Mouse (Mus musculus): Measurements from ENCODE around the gene Plk5. TPM values are rescaled to one million over a fixed set of nuclear protein-coding genes. Genes with fewer than 3 reads are reported as not detected.

Gene Plk5
- total RNA-seq (2015): not detected in 2 replicates
- not detected in 2 replicates for total RNA-seq (2017)

DNA sequence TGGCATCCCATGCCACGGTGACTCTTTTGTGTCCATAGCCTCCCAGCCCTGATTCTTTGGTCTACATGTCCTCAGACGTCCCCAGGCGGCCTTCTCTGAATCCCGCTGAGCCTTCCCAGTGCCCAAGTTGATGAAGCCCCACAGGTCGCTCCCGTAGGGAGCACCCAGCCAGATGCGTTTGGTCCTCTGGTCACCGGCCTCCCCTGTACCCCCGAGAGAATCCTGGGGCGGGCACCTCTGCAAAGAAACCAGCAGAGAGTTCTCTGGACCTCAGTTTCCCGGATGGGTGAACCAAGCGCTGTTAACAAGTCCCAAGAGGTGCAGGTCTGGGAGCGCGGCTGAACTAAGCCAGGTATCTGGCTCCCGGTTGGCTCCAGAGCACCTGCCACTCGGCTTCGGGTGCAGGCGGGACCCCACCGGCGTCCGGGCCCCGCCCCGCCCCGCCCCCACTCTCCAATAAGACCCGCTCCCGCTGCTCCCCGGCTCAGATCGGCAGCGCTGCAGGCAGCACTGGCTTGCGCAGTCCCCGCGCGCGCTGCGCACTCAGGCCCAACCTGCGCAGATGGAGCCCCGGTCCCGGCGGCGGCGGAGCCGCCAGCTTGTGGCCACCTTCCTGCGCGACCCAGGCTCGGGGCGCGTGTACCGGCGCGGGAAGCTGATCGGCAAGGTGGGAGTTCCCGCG is at the start of gene Plk5:
Plk5 (plus strand) TSS at position 459 of the 682 bp plus-strand sequence.
- ATAC-seq (replicated peaks; ENCODE audit: poor library complexity): no peak

DNA sequence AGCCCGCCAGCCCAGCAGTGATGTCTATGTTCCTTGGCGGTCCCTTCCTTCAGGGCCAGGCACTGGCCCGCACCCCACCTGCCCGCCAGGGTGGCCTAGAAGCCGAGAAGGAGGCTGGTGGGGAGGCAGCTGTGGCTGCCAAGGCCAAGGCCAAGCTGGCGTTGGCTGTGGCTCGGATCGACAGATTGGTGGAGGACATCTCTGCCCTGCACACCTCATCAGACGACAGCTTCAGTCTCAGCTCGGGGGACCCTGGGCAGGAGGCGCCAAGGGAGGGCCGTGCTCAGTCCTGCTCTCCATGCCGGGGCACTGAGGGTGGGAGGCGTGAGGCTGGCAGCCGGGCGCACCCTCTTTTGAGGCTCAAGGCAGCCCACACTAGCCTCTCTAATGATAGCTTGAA is 44.7 kb upstream of the Plk5 start:
- ATAC-seq (replicated peaks; ENCODE audit: poor library complexity): no peak

DNA sequence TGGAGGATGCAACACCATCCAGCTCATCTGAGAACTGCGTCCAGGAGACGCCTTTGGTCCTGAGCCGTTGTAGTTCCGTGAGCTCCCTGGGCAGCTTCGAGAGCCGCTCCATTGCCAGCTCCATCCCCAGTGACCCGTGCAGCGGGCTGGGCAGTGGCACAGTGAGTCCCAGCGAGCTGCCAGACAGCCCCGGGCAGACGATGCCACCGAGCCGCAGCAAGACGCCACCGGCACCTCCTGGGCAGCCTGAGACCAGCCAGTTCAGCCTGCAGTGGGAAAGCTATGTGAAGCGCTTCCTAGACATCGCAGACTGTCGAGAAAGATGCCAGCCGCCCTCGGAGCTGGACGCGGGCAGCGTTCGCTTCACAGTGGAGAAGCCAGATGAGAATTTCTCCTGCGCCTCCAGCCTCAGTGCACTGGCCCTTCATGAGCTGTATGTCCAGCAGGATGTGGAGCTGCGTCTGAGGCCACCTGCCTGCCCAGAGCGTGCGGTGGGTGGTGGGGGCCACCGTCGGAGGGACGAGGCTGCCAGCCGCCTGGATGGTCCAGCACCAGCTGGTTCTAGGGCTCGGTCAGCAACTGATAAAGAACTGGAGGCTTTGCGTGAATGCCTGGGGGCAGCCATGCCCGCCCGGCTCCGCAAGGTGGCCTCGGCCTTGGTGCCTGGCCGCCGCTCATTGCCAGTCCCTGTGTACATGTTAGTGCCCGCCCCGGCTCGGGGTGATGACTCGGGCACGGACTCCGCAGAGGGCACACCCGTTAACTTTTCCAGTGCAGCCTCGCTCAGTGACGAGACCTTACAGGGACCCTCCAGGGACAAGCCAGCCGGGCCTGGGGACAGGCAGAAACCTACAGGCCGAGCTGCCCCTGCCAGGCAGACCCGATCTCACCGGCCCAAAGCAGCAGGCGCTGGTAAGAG is 43.4 kb upstream of the Plk5 start:
- no peak for ATAC-seq (replicated peaks; ENCODE audit: poor library complexity)

GRCm38 (mm10) chr10:80313627-80314201 is 42.5 kb upstream of the Plk5 start:
- peak; percentile 41 for ATAC-seq (replicated peaks; ENCODE audit: poor library complexity)

GRCm38 (mm10) chr10:80314494-80315001 is 41.7 kb upstream of the Plk5 start:
- no peak for ATAC-seq (replicated peaks; ENCODE audit: poor library complexity)

DNA sequence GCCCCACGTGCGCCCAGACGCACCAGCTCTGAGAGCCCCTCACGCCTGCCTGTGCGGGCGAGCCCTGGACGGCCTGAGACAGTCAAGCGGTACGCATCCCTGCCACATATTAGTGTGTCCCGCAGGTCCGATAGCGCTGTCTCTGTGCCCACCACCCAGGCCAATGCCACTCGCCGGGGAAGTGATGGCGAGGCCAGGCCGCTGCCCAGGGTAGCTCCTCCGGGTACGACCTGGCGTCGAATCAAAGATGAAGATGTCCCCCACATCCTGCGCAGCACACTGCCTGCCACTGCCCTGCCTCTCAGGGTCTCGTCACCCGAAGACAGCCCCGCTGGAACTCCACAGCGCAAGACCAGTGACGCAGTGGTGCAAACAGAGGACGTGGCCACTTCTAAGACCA is 40.9 kb upstream of the Plk5 start:
- ATAC-seq (replicated peaks; ENCODE audit: poor library complexity): no peak

GRCm38 (mm10) chr10:80316359-80316781 is 39.9 kb upstream of the Plk5 start:
- peak; percentile 24; the same call in 1 of the 2 replicates for ATAC-seq (replicated peaks; ENCODE audit: poor library complexity)

DNA sequence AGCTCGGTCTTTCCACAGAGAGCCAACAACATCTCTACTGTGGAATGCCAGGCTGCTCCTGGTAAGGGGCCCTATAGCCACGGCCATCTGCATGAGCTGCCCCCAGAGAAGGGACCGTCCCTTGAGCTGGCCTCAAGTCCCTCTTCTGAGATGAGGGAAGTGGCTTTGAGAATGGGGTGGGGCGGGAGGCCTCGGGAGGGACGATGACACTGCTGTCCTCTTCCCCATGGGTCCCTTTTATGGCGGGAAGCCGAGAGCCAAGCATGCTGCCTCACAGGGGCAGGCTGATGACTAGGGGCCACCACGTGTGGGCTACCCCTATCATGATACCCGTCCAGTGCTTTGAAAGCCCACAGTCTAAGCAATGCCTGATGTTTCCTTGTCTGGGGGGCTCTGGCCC is 39.2 kb upstream of the Plk5 start:
- no peak for ATAC-seq (replicated peaks; ENCODE audit: poor library complexity)

DNA sequence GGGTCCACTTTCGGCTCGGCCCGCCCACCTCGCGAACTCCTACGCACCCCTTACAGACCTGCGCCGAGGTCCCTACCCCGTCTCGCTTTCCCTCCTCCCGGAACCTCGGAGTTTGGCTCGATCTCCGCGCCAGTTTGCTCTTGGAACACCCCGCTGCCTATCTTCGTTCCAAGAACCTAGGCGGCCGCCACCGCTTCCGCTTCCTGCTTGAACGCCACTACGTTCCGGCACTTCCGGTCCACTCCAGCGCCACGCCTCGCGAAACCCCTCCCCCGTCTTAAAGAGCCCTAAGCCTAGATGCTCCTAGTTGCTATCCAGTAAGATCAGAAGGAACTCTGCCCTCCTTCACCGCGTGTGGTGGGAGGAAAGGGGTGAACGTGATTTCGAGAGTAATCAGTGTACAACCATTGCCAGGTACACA is 35.9 kb upstream of the Plk5 start, which contains the start of gene 2310011J03Rik:
2310011J03Rik (minus strand) TSS at position 198 of the 421 bp plus-strand sequence.
- peak; percentile 67 for ATAC-seq (replicated peaks; ENCODE audit: poor library complexity)

GRCm38 (mm10) chr10:80321014-80321669 is 35.1 kb upstream of the Plk5 start:
- ATAC-seq (replicated peaks; ENCODE audit: poor library complexity): no peak

DNA sequence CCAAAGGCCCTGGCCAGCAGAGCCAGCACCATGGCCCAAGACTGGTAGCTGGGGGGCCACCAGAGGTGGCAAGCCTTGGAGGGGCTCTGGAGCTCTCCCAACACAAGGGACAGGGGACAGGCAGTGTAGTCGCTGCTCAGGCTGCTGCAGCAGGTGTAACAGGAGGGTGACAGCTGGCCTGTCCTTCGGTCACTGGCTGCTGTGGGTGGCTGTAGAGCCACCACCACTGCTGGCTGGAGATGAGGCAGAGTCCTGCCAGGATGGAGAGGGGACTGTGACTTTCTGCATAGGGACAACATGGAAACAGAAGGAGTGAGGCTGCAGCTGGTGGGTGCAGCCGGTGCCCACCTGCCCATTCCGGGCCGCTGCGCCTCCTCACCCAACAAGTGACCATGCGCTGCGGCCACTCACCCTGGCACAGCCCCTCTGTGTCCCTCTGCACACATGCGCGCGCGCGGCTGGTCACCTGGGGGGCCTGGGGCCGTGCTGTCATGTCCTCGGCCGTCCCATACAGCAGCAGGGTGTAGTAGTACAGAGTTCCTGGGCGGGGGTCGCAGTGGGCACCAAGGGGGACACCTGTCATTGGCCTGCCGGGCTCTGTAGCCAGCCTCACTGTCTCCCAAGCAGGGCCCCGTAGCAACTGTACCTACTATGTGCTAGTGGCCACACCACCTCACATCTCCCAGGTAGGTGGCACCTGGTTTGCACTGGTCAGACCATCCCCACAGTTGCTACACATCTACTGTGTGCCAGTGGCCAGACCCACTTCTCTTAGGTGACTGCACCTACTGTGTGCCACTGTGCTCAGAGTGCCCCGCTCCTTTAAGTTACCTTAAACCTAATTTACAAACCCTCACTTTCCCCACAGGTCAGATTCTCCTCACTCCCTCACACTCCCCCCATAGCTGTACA is 34.3 kb upstream of the Plk5 start:
- no peak for ATAC-seq (replicated peaks; ENCODE audit: poor library complexity)

- ATAC-seq (replicated peaks; ENCODE audit: poor library complexity): peak; percentile 16; the same call in 1 of the 2 replicates
Measured at GRCm38 (mm10) chr10:80322811-80323211, 33.4 kb upstream of the Plk5 start.

GRCm38 (mm10) chr10:80323261-80324119 is 32.8 kb upstream of the Plk5 start:
- ATAC-seq (replicated peaks; ENCODE audit: poor library complexity): peak; percentile 54

GRCm38 (mm10) chr10:80324120-80325037 is 31.9 kb upstream of the Plk5 start:
- ATAC-seq (replicated peaks; ENCODE audit: poor library complexity): no peak

DNA sequence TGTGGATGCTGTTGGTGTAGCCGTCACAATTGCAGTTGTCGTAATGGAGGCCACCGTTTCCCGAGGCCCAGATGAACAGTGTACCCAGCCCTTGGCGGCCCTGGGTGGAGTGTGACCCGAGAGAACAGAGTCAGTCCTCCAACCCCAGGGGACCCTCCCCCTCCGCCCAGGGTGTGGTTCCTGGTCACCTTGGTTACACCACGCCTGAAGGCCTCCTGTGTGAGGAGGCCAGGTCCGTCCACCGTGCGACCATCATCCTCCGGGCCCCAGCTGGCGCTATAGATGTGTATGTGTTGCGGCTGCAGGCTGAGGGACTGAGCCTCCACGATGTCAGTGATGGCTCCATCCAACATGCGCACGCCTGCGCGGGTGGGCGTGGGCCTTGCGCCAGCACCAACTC is 31.2 kb upstream of the Plk5 start:
- no peak for ATAC-seq (replicated peaks; ENCODE audit: poor library complexity)

DNA sequence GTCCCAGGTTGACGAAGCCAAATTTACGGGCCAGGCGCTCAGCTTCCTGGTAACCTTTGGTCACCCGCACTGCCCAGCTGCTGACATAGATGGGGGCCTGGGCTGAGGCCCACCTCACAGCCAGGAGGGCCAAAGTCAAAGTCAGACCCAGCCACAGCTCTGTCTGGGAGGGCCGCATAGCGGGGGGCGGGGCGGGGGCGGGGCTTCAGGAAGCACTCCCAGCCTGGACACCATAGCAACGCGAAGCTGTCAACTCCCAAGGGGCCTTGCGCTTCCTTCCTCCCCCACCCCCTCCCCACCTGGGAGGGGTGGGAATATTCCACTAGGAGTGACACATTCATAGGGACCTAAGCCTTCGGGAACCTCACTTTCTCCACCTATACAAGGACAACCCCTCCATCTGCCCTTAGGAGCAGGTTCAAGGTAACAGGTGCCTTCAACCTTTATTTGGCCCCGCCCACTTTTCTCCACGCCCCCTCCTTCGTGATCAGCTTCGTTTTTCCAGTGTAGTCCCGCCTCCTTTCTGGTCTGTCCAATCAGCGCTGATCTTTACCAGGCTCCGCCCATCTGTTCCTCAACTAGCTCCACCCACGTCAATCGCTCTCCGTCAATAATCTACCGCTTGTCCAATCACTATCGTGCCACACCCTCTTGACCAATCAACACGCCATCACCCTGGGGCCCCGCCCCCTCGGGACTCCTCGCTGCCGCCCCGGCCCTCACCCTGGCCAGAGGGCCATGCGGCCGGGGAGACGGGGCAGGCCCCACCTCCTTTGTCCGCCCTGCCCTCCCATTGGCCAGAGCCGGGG is 26.8 kb upstream of the Plk5 start, which contains the start of the genes Pcsk4 and Reep6:
Pcsk4 (minus strand) TSS at position 226 of the 809 bp plus-strand sequence.
Reep6 (plus strand) TSS at position 681 of the 809 bp plus-strand sequence.
- peak; percentile 92 for ATAC-seq (replicated peaks; ENCODE audit: poor library complexity)

DNA sequence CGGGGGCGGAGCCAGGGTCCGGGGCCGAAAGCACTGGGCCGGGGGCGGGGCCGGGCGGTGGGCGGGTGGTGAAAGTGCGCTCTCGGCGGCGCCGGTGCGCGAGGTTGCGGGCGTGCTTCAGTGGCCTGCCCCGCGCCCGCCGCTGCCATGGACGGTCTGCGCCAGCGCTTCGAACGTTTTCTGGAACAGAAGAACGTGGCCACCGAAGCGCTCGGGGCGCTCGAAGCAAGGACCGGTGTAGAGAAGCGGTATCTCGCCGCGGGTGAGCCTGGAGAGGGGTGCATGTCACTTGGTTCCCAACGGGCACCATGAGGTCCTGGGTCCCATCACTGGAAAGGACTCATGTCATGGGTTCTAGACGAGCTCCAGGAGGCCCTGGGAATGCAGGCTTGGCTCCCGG is 26.2 kb upstream of the Plk5 start:
- ATAC-seq (replicated peaks; ENCODE audit: poor library complexity): no peak
